Mouse (Mus musculus) hindbrain, embryonic 11.5 days (tissue): ENCODE measurements around the gene Triobp. TPM values are rescaled to one million over a fixed set of nuclear protein-coding genes. Genes with fewer than 3 reads are reported as not detected.

Source experiments
- ATAC-seq: fragments of 200-750 bp; cut with Nextera tagmentation; 2 replicates; pipeline ENCODE4 v1.8.0; 2017; ENCODE audit warnings: mild to moderate bottlenecking, moderate TSS enrichment, moderate library complexity; ENCODE audit not compliant: low FRiP score
- DNase-seq: peaks from one replicate; pipeline ENCODE4 v3.0.0-alpha.2; 2015; ENCODE audit warnings: low spot score
- H3K27ac ChIP-seq: fragments of 300-500 bp; sonication (generic); 2 replicates; pipeline ENCODE4 v1.5.1; 2014; ENCODE audit warnings: mild to moderate bottlenecking, low read depth, low read length
- H3K27me3 ChIP-seq: fragments of 300-500 bp; sonication (generic); 2 replicates; pipeline ENCODE4 v1.6.1; 2014; ENCODE audit warnings: mild to moderate bottlenecking, low read length, moderate library complexity, mixed read lengths; ENCODE audit not compliant: control insufficient read depth, insufficient read depth
- H3K36me3 ChIP-seq: fragments of 300-500 bp; sonication (generic); 2 replicates; pipeline ENCODE4 v1.6.1; 2014; ENCODE audit warnings: mild to moderate bottlenecking, low read length, moderate library complexity, mixed read lengths; ENCODE audit not compliant: control insufficient read depth, insufficient read depth
- H3K4me1 ChIP-seq: fragments of 300-500 bp; sonication (generic); replicated peaks from 2 replicates; pipeline ENCODE4 v1.6.1; 2014; ENCODE audit warnings: low read length, mixed read lengths; ENCODE audit not compliant: control insufficient read depth, insufficient read depth
- H3K4me2 ChIP-seq: fragments of 300-500 bp; sonication (generic); replicated peaks from 2 replicates; pipeline ENCODE4 v1.6.1; 2014; ENCODE audit warnings: mild to moderate bottlenecking, low read depth, low read length
- H3K4me3 ChIP-seq: fragments of 300-500 bp; sonication (generic); 2 replicates; pipeline ENCODE4 v1.5.1; 2014; ENCODE audit warnings: low read depth, low read length
- H3K9ac ChIP-seq: fragments of 300-500 bp; sonication (generic); 2 replicates; pipeline ENCODE4 v1.6.1; 2014; ENCODE audit warnings: low read depth, low read length
- H3K9me3 ChIP-seq: fragments of 300-500 bp; sonication (generic); 2 replicates; pipeline ENCODE4 v1.6.1; 2016; ENCODE audit warnings: low read length; ENCODE audit not compliant: control insufficient read depth
- WGBS: fragments of 180-500 bp; shearing (Covaris S2); extraction: QIAGEN DNeasy Blood & Tissue Kit; methylation state at CpG from one replicate; pipeline ENCODE4 v1.1.7; 2014; 5-methylcytosine and 5-hydroxymethylcytosine counted together
- polyA plus RNA-seq: library from polyadenylated mRNA; unstranded; fragments of >200 nt; fragmentation: Nextera tagmentation; extraction: Ambion mirVana; gene quantifications from 2 replicates; pipeline ENCODE4 v1.2.1, GENCODE M21; 2014

The Triobp gene
- polyA plus RNA-seq, 1 experiment from 2014 or later, result 45.4 TPM

DNA sequence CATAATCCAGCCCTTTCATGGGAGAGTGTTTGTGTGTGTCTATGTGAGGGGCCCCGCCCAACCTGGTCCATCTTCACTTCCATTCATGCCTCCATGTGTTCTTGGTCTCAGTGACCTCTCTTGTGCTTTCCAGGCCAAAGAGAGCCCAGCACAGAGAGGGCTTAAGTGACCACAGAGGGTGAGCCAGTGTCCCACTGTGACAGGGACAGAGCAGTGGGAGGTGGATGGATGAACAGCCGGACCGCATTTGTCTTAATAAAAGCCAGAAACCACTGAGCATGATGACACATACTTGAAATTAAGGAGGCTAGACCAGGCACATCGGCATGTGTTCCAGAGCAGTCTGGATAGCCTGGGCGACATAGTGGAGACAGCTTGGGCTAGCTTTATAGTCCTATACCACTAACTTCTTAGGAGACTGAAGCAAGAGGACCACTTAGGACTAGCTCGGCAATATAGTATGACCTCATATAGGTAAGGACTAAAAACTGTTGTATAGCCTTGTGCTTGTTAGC, 17.3 kb upstream of the Triobp start:
- WGBS, result 92% methylated on average over 6 of the region's 6 CpGs
- Histone ChIP-seq H3K27ac (no peak overlapping the region), H3K4me3 (no peak overlapping the region), H3K9ac (no peak overlapping the region), H3K4me1 (peaks cover 6% of the 10 kb centered on the region), H3K27me3 (0 out of 2 replicates have a peak, but pooled peaks cover 2% of the 10 kb centered on the region), H3K9me3 (no peaks in the 10 kb centered on the region), H3K36me3 (no peaks in the 10 kb centered on the region), H3K4me2 (no peak overlapping the region)
- DNase-seq (no peak), ATAC-seq (no peak)

- Histone ChIP-seq H3K4me1 (peaks cover 5% of the 10 kb centered on the region), H3K27me3 (0 out of 2 replicates have a peak, but pooled peaks cover 2% of the 10 kb centered on the region), H3K9me3 (no peaks in the 10 kb centered on the region), H3K27ac (no peak overlapping the region), H3K9ac (no peak overlapping the region), H3K4me3 (no peak overlapping the region), H3K4me2 (no peak overlapping the region), H3K36me3 (no peaks in the 10 kb centered on the region)
- WGBS, result 88% methylated on average over 7 of the region's 7 CpGs
- DNase-seq (no peak), ATAC-seq (no peak)
Observed at GRCm38 (mm10) chr15:78930801-78931426, 16.6 kb upstream of the Triobp start.

DNA sequence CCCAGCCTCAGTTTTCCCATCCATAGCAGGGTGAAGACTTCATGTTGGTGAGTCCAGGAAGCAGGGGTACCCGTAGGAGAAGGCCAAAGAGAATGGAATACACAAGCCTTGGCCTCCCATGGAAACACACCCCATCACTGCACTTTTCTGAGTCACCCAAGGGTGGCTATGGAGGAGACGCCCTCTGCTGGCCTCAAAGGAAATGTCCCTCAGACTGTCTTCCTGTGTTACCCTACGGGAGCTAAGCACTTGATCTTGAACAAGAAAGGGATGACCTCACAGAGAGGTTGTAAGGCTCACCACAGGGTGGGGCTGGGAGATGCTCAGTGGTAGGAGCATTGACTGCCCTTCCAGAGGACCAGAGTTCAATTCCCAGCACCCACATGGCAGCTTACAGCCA, 15.9 kb upstream of the Triobp start:
- WGBS, result 35% methylated on average over 3 of the region's 3 CpGs
- Histone ChIP-seq H3K9me3 (no peaks in the 10 kb centered on the region), H3K27me3 (0 out of 2 replicates have a peak, but pooled peaks cover 2% of the 10 kb centered on the region), H3K9ac (no peak overlapping the region), H3K4me2 (no peak overlapping the region), H3K36me3 (no peaks in the 10 kb centered on the region), H3K27ac (no peak overlapping the region), H3K4me3 (no peak overlapping the region), H3K4me1 (peaks cover 2% of the 10 kb centered on the region; the same call in 1 of the 2 replicates)
- ATAC-seq (no peak), DNase-seq (peak; percentile 24)

GRCm38 (mm10) chr15:78934784-78935320, 12.7 kb upstream of the Triobp start, which contains the start of gene Nol12:
TSS of gene Nol12 (plus strand) at chr15:78934933.
- peak; percentile 88 for ATAC-seq
- no peaks in the 10 kb centered on the region for H3K4me1 ChIP-seq
- peak; percentile 92 for DNase-seq
- H3K9ac ChIP-seq, result peak within 1 kb of the TSS; percentile 86
- peak within 1 kb of the TSS; percentile 80 for H3K4me3 ChIP-seq
- WGBS, result under 1% methylated on average over 42 of the region's 42 CpGs
- peak within 1 kb of the TSS; percentile 69 for H3K4me2 ChIP-seq
- no peaks in the 10 kb centered on the region for H3K27me3 ChIP-seq
- H3K36me3 ChIP-seq, result peaks cover 6% of the 10 kb centered on the region; the same call in 1 of the 2 replicates
- H3K27ac ChIP-seq, result peak within 1 kb of the TSS; percentile 62; the same call in 1 of the 2 replicates
- no peaks in the 10 kb centered on the region for H3K9me3 ChIP-seq

GRCm38 (mm10) chr15:78936403-78936802, 11.1 kb upstream of the Triobp start:
- no peak for DNase-seq
- no peaks in the 10 kb centered on the region for H3K4me1 ChIP-seq
- H3K27me3 ChIP-seq, result no peaks in the 10 kb centered on the region
- 90% methylated on average over 12 of the region's 12 CpGs for WGBS
- H3K4me2 ChIP-seq, result no peak overlapping the region
- ATAC-seq, result no peak
- no peak overlapping the region; the same call in 1 of the 2 replicates for H3K9ac ChIP-seq
- no peak overlapping the region for H3K27ac ChIP-seq
- 0 out of 2 replicates have a peak overlapping the region, but pooled peaks have one; percentile 2 for H3K4me3 ChIP-seq
- H3K9me3 ChIP-seq, result no peaks in the 10 kb centered on the region
- H3K36me3 ChIP-seq, result peaks cover 6% of the 10 kb centered on the region; the same call in 1 of the 2 replicates

- Histone ChIP-seq H3K27ac (no peak overlapping the region), H3K4me1 (no peaks in the 10 kb centered on the region), H3K27me3 (no peaks in the 10 kb centered on the region), H3K9ac (no peak overlapping the region), H3K4me3 (no peak overlapping the region), H3K9me3 (no peaks in the 10 kb centered on the region), H3K4me2 (no peak overlapping the region), H3K36me3 (peaks cover 6% of the 10 kb centered on the region; the same call in 1 of the 2 replicates)
- DNase-seq (no peak), ATAC-seq (no peak)
- 90% methylated on average over 10 of the region's 10 CpGs for WGBS
Observed at GRCm38 (mm10) chr15:78937311-78937710, 10.2 kb upstream of the Triobp start.

GRCm38 (mm10) chr15:78937963-78938362, 9.6 kb upstream of the Triobp start:
- Histone ChIP-seq H3K27ac (no peak overlapping the region), H3K9ac (no peak overlapping the region), H3K4me1 (no peaks in the 10 kb centered on the region), H3K27me3 (no peaks in the 10 kb centered on the region), H3K9me3 (no peaks in the 10 kb centered on the region), H3K4me2 (no peak overlapping the region), H3K4me3 (no peak overlapping the region), H3K36me3 (peaks cover 6% of the 10 kb centered on the region; the same call in 1 of the 2 replicates)
- WGBS, result 95% methylated on average over 2 of the region's 2 CpGs
- ATAC-seq (no peak), DNase-seq (no peak)

GRCm38 (mm10) chr15:78940325-78940724, 7.2 kb upstream of the Triobp start:
- Histone ChIP-seq H3K27ac (no peak overlapping the region), H3K4me2 (no peak overlapping the region), H3K4me1 (no peaks in the 10 kb centered on the region; the same call in 1 of the 2 replicates), H3K9ac (no peak overlapping the region), H3K9me3 (no peaks in the 10 kb centered on the region), H3K4me3 (no peak overlapping the region), H3K36me3 (peaks cover 6% of the 10 kb centered on the region; the same call in 1 of the 2 replicates), H3K27me3 (no peaks in the 10 kb centered on the region)
- 94% methylated on average over 13 of the region's 13 CpGs for WGBS
- DNase-seq, result no peak
- ATAC-seq, result no peak
